Mouse (Mus musculus) stomach, postnatal 0 days (tissue): ENCODE results near the gene Arid1b.
A peak's percentile ranks its signal among the peaks of the same experiment; 100 is the strongest.

Experiments used
- CTCF ChIP-seq: IDR thresholded peaks from 2 replicates; pipeline ENCODE4 v1.5.1; 2016; ENCODE audit warnings: antibody characterized with exemption, low read depth, mild to moderate bottlenecking, moderate library complexity
- EP300 ChIP-seq: optimal IDR thresholded peaks from 2 replicates; pipeline ENCODE3; 2016; ENCODE audit warnings: antibody characterized with exemption

DNA sequence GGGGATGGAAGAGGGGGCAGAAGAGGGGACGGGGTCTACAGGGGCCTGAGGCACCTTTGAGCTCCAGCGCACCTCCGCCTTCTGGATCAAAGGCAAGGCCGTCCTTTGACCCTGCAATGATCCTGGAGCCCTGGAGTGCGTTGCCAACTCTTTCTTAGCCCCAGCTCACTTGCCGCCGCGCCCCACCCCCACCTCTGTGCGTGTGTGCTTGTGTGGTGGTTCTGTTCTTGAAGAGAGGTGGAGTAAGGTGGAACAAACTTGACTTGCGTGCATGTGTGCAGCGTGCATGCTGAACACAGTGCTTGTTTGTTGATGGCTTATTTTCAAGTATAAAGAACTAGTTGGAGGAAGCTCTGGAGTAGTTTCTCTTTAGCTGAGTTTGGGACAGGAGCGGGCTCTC is 95.4 kb downstream of the Arid1b start:
- TF ChIP-seq CTCF = 0 out of 2 replicates have a peak, but pooled peaks have one; percentile 6
- no peak for TF ChIP-seq EP300
